Mouse (Mus musculus) E14TG2a.4 (cell line): ENCODE data around the gene Trim47.

ENCODE experiments used
- CTCF ChIP-seq: conservative IDR thresholded peaks from 2 replicates; pipeline ENCODE4 v1.5.1; 2014; ENCODE audit warnings: low read length
- POU5F1 ChIP-seq: IDR thresholded peaks from 2 replicates; pipeline ENCODE4 v1.6.1; 2014; ENCODE audit warnings: low read length, borderline replicate concordance

GRCm38 (mm10) chr11:116063562-116063961 is 63.4 kb downstream of the Trim47 start:
- TF ChIP-seq CTCF: no peak
- no peak for TF ChIP-seq POU5F1
